Mouse (Mus musculus): ENCODE results near the gene Prss12. TPM values are rescaled to one million over a fixed set of nuclear protein-coding genes. Genes with fewer than 3 reads are reported as not detected.
A peak's percentile ranks its signal among the peaks of the same experiment; 100 is the strongest.

Gene Prss12
- total RNA-seq, 2 experiments from 2014 or later: 15.7 to 17.9 TPM

DNA sequence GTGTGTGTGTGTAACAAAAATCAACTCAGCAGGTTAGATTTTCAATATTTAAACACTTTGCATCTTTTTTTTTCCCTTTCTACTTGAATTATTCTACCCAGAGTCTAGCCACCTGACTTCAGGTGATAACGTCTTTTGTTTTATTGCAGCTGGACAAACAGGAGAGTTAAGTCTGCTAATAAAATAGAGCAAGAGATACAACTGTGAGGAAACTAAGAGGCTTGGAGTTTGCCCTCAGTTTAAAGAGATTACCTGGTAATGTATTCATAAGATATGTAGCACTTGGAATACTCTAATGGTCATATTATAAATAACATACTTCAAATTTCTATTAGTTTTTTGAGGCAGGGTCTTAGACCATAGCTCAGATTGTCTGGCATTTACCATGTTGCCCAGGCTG, 9.1 kb upstream of the Prss12 start:
- TF ChIP-seq CTCF (IDR thresholded peaks at IDR 0.05): no peak
- DNase-seq (ENCODE audit: extremely low spot score in 1 of 2, low spot score in 2 of 2): no peak
- Histone ChIP-seq H3K4me3 (no peak overlapping the region), H3K27ac (no peak overlapping the region)
- intact Hi-C loops (cut with DNase I): no loop called here

DNA sequence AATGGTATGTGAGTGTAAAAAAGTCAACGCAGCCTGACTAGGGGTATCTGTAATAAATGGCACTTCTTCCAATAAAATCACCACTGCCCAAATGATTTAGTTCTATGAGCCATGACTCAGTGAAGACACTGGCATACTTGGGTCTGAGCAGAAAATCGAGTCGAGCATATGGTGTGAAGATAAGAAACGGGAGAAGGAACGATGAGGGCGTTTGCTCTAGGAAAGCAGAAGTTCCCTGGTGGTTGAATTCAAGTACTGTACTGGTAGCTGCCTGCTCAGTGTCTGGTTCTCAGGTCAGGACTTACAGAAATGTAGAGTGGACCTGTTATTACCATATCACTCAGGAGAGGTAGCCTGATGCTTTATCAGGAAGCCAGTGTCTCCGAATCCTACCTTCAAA, 6.2 kb upstream of the Prss12 start:
- intact Hi-C loops (cut with DNase I): no loop called here
- DNase-seq (ENCODE audit: extremely low spot score in 1 of 2, low spot score in 2 of 2): no peak
- peak; percentile 30 for TF ChIP-seq CTCF (IDR thresholded peaks at IDR 0.05)

DNA sequence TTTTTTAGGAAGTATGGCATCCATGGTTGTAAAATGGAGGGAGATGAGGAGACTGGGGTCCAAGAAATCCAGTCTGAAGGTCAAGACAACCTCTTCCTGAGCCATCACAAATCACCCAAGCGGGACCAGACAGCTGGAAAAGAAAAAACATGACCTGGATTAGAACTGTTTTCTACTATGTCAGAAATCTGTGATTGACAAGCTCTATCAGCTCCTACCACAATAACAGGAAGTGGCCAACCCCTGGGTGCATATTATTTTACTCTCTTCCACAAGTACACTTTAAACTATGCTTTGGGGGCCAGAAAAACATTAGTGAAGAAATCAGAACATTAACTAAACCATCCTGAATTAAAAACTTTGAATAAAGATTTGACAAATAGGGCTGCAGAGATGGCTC, 2.2 kb upstream of the Prss12 start:
- intact Hi-C loops (cut with DNase I): no loop called here
- no peak overlapping the region for H3K4me3 ChIP-seq
- H3K27ac ChIP-seq: no peak overlapping the region
- TF ChIP-seq CTCF (IDR thresholded peaks at IDR 0.05): no peak
- DNase-seq (ENCODE audit: extremely low spot score in 1 of 2, low spot score in 2 of 2): no peak

More for the DNA sequence above, 6.2 kb upstream of the Prss12 start:
- H3K4me3 ChIP-seq: no peak overlapping the region
- H3K27ac ChIP-seq: no peak overlapping the region

DNA sequence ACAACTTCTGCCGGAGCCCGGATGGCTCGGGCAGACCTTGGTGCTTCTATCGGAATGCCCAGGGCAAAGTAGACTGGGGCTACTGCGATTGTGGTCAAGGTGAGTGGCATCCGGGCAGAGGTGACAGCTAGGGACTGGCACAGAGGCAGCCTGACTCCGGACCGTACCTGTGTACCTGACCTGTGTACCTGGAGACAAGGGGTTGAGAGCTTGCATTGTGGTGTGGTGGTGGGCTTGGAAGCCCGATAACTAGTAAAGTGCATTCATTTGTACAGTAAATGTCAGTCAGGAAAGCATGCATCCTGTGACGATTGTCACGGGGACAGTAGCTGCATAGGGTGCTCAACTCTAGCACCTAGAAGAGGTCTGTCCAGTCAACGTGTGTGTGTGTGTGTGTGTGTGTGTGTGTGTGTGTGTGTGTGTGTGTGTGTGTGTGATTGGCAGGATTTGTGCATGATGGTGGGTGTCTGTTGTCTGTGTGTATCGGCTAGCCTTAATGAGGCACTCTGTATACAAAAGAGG, 886 bp downstream of the Prss12 start:
- H3K4me3 ChIP-seq: peak overlapping the region; percentile 67
- no peak for TF ChIP-seq CTCF (IDR thresholded peaks at IDR 0.05)
- DNase-seq (ENCODE audit: extremely low spot score in 1 of 2, low spot score in 2 of 2): no peak
- peak overlapping the region; percentile 74; the same call in 1 of the 2 replicates for H3K27ac ChIP-seq
- intact Hi-C loops (cut with DNase I): loop anchor here (2.0 kb wide), 2 partner anchors 61 kb away; partner anchors contain the start of gene Mettl14

DNA sequence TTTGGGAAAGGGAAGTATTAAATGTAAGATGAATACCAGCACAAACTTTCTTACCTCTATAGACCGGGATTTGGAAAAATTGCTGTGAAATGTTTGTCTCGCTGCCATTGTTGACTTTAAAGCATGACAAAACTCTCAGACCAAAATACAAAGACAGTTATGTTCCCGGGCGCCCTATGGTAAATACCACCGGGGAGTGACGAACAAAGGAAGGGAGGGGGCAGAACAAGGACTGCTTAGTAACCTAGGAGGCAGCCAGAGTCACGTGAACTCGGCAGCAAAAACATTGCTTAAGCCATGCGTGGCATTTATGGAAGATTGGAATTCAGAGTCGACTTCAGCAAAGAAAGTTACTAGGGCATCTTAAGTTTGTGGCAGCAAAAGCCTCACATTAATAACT, 1.4 kb downstream of the Prss12 start:
- intact Hi-C loops (cut with DNase I): no loop called here
- no peak for DNase-seq (ENCODE audit: extremely low spot score in 1 of 2, low spot score in 2 of 2)
- peak overlapping the region; percentile 30; the same call in 1 of the 2 replicates for H3K4me3 ChIP-seq
- no peak for TF ChIP-seq CTCF (IDR thresholded peaks at IDR 0.05)
- H3K27ac ChIP-seq: no peak overlapping the region

DNA sequence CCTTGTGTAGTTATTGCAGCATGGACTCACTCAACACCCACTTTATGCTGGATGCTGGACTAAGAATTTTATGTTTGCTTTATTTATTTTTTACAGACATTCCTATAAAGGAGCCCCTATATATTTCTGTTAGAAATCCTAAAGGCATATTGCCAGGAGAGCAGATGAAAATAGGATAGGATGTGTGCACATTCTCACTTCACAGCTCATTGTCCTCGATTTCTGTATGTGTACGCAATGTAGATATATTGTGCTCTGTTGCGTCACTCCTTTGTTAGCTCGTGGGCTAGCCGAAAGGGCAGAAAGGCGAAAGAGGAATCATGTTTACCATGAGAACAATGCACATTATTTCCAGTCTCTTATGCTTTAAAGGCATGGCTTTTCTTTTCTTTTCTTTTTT, 3.4 kb downstream of the Prss12 start:
- Histone ChIP-seq H3K4me3 (no peak overlapping the region), H3K27ac (no peak overlapping the region)
- intact Hi-C loops (cut with DNase I): no loop called here
- TF ChIP-seq CTCF (IDR thresholded peaks at IDR 0.05): no peak
- DNase-seq (ENCODE audit: extremely low spot score in 1 of 2, low spot score in 2 of 2): no peak

DNA sequence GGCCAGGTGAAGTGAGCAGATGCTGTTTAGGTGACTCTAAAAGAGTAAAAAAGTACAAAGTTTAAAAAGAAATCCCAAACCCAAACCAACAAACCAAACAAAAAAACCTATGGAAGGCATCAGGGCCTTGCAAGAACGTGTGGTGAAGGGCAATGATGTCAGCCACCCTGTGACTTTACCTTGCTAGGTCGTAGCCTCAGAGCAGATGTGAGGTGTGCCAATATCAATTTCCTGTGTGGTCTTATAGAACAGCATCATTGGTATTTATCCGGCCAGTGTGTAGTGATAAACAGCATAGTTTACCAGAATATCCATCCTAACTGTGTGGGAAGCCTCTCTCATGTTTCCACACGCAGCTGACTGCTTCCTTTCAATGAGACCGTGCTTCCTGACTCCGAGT, 6.2 kb downstream of the Prss12 start:
- no peak for DNase-seq (ENCODE audit: extremely low spot score in 1 of 2, low spot score in 2 of 2)
- intact Hi-C loops (cut with DNase I): no loop called here
- no peak overlapping the region for H3K4me3 ChIP-seq
- H3K27ac ChIP-seq: no peak overlapping the region
- TF ChIP-seq CTCF (IDR thresholded peaks at IDR 0.05): no peak

DNA sequence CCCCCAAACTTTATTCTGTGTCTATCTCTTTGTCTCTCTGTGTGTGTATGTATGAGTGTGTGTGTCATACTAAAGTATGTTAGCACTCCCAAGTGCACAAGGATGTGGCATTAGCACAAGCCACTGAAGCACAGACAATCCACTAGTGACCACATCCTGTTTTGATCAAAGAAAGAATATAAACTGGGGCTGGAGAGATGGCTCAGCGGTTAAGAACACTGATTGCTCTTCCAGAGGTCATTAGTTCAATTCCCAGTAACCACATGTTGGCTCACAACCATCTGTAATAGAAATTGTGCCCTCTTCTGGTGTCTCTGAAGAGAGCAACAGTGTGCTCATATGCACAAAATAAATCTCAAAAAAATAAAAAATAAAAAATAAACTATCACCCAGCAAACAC, 12.8 kb downstream of the Prss12 start:
- intact Hi-C loops (cut with DNase I): no loop called here
- peak; percentile 1; the same call in 1 of the 2 replicates for TF ChIP-seq CTCF (IDR thresholded peaks at IDR 0.05)
- Histone ChIP-seq H3K27ac (no peak overlapping the region), H3K4me3 (no peak overlapping the region)
- DNase-seq (ENCODE audit: extremely low spot score in 1 of 2, low spot score in 2 of 2): no peak

DNA sequence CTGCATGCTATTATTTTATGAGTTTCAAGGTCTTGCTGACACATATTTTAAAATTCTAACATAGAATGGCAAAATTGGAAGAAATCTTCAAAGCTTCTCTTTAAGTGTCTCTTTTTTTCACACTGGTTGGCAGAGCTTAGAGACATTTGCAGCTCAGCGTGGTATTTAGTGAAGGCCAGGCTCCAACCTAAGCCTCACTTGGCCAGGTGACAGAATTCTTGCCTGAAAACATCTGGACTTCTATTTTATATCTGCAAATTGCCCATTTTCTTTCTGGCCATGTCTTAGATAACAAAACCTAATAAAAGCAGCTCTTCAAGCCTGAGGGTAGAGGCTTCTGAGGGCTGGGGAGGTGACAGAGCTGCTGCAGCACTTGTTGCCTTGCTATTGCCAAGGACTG, 13.7 kb downstream of the Prss12 start:
- no peak for DNase-seq (ENCODE audit: extremely low spot score in 1 of 2, low spot score in 2 of 2)
- H3K4me3 ChIP-seq: no peak overlapping the region
- intact Hi-C loops (cut with DNase I): no loop called here
- TF ChIP-seq CTCF (IDR thresholded peaks at IDR 0.05): no peak
- no peak overlapping the region for H3K27ac ChIP-seq

DNA sequence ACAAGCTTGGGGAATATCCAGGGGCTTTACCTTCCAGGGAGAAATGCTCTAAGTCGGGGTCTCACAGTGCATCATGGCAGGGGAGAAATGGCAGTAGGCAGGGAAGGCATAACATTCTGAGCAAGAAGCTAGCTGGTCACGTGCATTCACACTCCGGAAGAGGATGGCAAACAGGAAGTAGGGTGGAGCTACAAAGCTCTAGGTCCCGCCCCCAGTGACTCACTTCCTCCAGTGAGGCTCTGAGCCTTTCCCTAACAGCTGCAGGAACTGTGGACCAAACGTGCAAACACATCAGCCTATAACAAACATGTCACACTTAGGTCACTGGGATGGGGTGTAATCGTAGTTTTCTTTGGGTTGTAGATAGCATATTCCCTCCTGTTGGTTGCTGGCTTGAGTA, 15.6 kb downstream of the Prss12 start:
- intact Hi-C loops (cut with DNase I): no loop called here
- no peak for DNase-seq (ENCODE audit: extremely low spot score in 1 of 2, low spot score in 2 of 2)
- no peak for TF ChIP-seq CTCF (IDR thresholded peaks at IDR 0.05)
- H3K27ac ChIP-seq: no peak overlapping the region
- H3K4me3 ChIP-seq: no peak overlapping the region

DNA sequence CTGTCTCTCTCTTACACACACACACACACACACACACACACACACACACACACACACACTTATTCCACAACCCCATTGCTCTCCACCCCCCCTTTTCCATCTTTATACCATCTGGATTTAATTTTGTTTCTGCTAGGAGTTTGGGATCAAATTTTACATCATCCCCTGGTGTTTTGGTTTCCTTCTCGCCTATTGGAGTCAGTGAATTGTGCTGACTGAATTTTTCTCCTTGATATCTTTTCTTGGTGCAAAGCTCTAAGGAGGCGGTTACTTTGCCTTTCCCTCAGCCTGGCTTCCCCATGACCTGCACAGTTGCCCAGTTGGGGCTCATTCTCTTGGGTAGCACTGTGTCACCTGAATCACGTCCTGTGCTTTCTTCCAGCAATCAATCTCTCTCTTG, 30.1 kb downstream of the Prss12 start:
- no peak for DNase-seq (ENCODE audit: extremely low spot score in 1 of 2, low spot score in 2 of 2)
- no peak for TF ChIP-seq CTCF (IDR thresholded peaks at IDR 0.05)
- H3K27ac ChIP-seq: no peak overlapping the region
- intact Hi-C loops (cut with DNase I): no loop called here
- H3K4me3 ChIP-seq: no peak overlapping the region

DNA sequence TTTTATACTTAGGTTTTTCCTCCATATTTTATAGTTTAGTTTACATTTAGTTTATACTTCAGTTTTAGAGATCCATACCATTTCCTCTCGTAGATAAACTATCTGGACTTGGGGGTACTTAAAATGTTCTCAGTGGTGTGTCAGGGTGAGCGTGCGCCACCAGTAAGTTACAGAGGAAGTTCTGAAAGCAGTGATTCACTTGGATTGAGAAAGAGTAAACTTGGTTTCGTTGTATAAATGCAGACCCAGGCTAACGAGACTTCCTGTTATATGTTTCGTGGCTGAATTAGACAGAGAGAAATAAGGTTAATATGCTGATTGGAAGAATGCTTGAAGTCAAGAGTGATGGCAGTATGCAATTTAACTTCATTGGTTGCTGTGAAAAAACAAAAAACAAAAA, 34.6 kb downstream of the Prss12 start:
- DNase-seq (ENCODE audit: extremely low spot score in 1 of 2, low spot score in 2 of 2): no peak
- H3K27ac ChIP-seq: no peak overlapping the region
- H3K4me3 ChIP-seq: no peak overlapping the region
- no peak for TF ChIP-seq CTCF (IDR thresholded peaks at IDR 0.05)
- intact Hi-C loops (cut with DNase I): no loop called here

DNA sequence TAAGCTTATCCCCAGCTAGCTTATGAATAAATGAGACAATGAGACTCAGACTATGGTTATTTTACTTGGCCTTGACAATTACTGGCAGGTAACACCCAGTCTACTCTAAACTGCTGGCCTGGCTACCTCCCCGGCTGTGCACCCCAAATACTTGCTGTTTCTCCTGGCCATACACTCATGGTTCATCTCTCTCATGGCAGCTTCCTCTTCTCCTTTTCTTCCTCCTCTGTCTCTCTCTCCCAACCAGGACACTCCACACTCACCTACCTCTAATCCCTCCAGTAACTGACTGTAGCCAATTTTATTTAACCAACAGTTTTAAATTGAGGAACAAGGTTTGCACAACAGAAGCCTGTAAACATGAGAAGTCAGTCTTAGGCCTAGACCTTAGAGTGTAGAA, 45.1 kb downstream of the Prss12 start:
- no peak for TF ChIP-seq CTCF (IDR thresholded peaks at IDR 0.05)
- Histone ChIP-seq H3K4me3 (no peak overlapping the region), H3K27ac (no peak overlapping the region)
- intact Hi-C loops (cut with DNase I): no loop called here
- no peak for DNase-seq (ENCODE audit: extremely low spot score in 1 of 2, low spot score in 2 of 2)
